Mouse (Mus musculus): Measurements from ENCODE around the gene Crygc.
"Not testable (repeated sequence)": the region's sequence is repeated elsewhere in the genome, so short reads cannot be mapped to it uniquely, and the experiment has no call there.

Crygc gene

DNA sequence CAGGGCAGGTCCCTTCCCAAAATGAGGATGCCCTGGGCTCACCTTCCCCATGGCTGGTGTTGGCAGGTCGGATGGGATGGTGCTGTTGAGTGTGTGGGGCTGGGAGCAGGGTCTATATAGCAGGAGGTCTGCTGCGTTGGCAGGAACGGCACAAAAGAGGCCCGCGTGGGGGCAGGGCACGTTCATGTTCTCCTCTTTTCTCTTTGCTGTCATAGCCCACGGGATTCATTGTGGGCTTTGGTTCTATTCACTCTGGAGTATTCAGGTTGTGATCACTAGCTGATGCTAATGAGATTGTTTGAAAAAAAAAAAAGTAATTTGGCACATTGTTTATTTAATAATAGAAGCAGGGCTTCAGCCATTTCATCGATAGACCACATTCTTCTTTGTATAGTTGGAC lies 10.1 kb downstream of the Crygc start, which contains the start of gene Crygd:
Crygd (minus strand) TSS at position 101 of the 400 bp plus-strand sequence.
- no peak for DNase-seq (ENCODE audit: extremely low spot score, low read depth, low spot score)

DNA sequence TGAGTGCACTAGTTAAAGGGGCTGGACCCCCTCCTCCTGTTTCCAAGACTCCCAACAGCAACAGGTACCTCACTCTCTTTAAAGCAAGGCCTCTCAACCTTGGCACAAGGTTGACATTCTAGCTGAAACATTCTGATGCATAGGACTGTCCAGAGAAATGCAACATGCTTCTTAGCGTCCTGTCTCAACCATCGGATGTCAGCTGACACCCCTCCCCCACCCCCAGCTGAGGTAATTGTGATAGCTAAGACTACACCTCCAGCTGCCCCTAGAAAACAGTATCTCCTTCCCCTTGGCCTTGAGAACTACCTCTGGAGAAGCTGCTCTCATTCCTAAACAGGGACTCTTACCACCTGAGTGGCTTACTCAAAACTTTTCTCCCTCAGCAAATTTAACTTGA lies 21.3 kb downstream of the Crygc start:
- no peak for DNase-seq (ENCODE audit: extremely low spot score, low read depth, low spot score)

DNA sequence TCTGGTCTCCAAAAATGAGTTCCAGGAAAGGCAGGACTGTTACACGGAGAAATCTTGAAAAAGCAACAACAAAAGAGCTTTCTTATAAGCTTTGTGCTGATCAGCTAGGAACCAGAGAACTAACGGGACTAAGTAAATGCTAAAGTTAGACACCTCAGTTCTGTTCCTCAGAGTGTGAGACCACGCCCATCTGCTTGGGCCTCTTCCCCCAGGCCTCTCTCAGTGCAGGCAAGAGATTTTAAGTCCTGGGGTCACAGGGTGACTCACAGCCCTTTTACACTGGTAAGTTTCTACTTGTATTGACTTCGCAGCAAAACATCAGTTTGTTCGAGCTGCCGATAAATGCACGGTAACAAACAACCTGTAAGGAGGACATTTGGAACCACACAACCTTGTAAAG lies 21.8 kb downstream of the Crygc start:
- no peak for DNase-seq (ENCODE audit: extremely low spot score, low read depth, low spot score)

DNA sequence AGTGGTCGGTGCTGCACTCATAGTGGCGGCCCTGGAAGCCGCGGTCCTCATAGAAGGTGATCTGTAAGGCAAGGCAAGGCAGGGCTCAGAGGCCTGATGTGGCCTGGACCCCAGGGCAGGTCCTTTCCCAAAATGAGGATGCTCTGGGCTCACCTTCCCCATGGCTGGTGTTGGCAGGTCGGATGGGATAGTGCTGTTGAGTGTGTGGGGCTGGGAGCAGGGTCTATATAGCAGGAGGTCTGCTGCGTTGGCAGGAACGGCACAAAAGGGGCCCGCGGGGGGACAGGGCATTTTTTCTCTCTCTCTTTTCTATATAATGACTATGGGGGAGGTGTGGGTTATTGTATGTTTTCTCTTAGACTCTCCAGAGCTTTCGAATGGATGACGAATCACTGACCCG lies 22.5 kb downstream of the Crygc start, which contains the start of gene Cryge:
Cryge (minus strand) TSS at position 198 of the 400 bp plus-strand sequence.
- not testable (repeated sequence) for DNase-seq (ENCODE audit: extremely low spot score, low read depth, low spot score)

DNA sequence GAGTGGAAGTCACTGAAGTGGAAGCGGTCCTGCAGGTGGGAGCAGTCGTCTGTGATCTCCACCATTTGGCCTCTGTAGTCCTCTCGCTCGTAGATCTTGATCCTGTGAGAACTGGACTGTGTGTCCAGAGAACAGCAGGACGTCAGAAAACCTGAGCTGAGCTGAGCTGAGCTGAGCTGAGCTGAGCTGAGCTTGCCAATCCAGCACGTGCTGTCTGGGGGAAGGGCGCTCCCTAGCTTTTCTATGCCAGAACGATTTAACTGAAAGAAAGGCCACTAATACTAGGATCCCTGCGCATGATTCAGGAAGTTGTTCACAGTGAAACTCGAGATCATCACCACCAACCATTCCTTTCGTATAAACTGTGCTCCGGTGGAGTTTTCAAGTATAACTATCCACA lies 24.7 kb downstream of the Crygc start:
- no peak for DNase-seq (ENCODE audit: extremely low spot score, low read depth, low spot score)

GRCm38 (mm10) chr1:65046401-65047109 lies 26.9 kb downstream of the Crygc start:
- DNase-seq (ENCODE audit: extremely low spot score, low read depth, low spot score) = no peak

GRCm38 (mm10) chr1:65043433-65043832 lies 30.1 kb downstream of the Crygc start:
- DNase-seq (ENCODE audit: extremely low spot score, low read depth, low spot score) = no peak

- DNase-seq (ENCODE audit: extremely low spot score, low read depth, low spot score) = no peak
These were observed 31.7 kb downstream of the Crygc start for GRCm38 (mm10) chr1:65041837-65042236.

DNA sequence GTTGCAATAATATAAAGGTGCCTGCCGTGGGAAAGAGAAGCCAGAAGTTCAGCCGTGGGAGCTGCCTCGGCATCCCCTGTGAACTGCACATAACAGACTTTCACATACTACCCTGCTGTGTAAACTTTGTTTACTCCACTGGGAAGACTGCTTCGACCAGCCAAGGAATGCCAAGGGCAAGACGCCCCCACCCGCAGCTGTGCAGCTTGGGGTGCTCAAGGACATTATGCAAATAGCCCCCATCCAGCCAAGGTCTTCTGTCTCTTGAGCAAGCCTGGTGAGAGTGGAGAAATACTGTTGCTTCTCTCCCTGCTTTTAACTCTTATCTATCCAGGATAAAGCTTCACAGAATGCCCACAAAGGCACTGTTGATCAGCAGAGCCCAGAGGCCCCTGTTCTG lies 32.7 kb downstream of the Crygc start:
- no peak for DNase-seq (ENCODE audit: extremely low spot score, low read depth, low spot score)

GRCm38 (mm10) chr1:65039679-65040078 lies 33.8 kb downstream of the Crygc start:
- no peak for DNase-seq (ENCODE audit: extremely low spot score, low read depth, low spot score)

- no peak for DNase-seq (ENCODE audit: extremely low spot score, low read depth, low spot score)
These were observed 35.9 kb downstream of the Crygc start for GRCm38 (mm10) chr1:65037542-65037941.

GRCm38 (mm10) chr1:65035513-65035912 lies 38.0 kb downstream of the Crygc start:
- no peak for DNase-seq (ENCODE audit: extremely low spot score, low read depth, low spot score)

- DNase-seq (ENCODE audit: extremely low spot score, low read depth, low spot score) = no peak
These were observed 40.8 kb downstream of the Crygc start, which contains the start of gene Akr1cl for GRCm38 (mm10) chr1:65032641-65033040. Gene Akr1cl (minus strand): TSS chr1:65032759.

GRCm38 (mm10) chr1:65028206-65028605 lies 45.3 kb downstream of the Crygc start:
- DNase-seq (ENCODE audit: extremely low spot score, low read depth, low spot score) = no peak
